22 mouse cellular contexts compared by ENCODE assay signal in the genomic region with DNA sequence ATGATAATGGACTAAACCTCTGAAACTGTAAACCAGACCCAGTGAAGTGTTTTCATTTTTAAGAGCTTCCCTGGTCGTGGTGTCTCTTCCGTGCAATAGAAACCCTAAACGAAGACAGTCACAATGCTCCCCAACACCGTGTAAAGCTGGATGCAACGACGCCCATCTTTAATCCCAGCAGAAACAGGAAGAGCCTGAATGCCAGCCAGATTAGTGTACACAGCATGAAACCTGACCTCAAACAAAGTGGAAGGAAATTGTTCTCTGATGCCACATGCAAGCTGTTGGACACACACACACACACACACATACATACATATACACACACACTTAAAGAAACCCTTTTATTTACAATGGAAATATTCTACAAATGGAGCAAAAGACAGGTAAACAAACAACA. TPM values are rescaled to one million over a fixed set of nuclear protein-coding genes. Genes with fewer than 3 reads are reported as not detected.
A peak's percentile ranks its signal among the peaks of the same experiment; 100 is the strongest.
DNase-seq lines count a peak whose midpoint lies in the region; ATAC-seq and TF ChIP-seq lines count a peak whose summit lies in the region.
"Had no signal": no experiment of that assay in that cellular context is flagged by ENCODE, and none has a peak within 500 bp of the region (broad histone marks: within the 10 kb centered on the region; RNA-seq: fewer than 3 reads in every experiment).

No protein-coding gene starts in this region.

- peaks cover 10% of the 10 kb centered on the region for H3K4me1 ChIP-seq in liver, postnatal 0 days (ENCODE audit: insufficient read depth)
- peaks cover 35% of the 10 kb centered on the region for H3K4me1 ChIP-seq in liver, embryonic 12.5 days
- H3K4me1 ChIP-seq: forebrain, embryonic 12.5 days; hindbrain, embryonic 13.5 days had no signal

- ATAC-seq in liver, postnatal 0 days, result no peak
- no peak for ATAC-seq in liver, embryonic 12.5 days
- ATAC-seq in common myeloid progenitor, adult 5-6 weeks (replicated peaks; ENCODE audit: low read depth, poor library complexity, severe bottlenecking), result peak; percentile 67
- ATAC-seq in megakaryocyte, adult 5-6 weeks (ENCODE audit: poor library complexity, severe bottlenecking), result peak; percentile 68
- ATAC-seq in activated CD4-positive, CD25-positive, alpha-beta regulatory T cell, adult 4 months, result no peak
- ATAC-seq in megakaryocyte-erythroid progenitor cell, adult 5-6 weeks (replicated peaks; ENCODE audit: low FRiP score, low TSS enrichment, poor library complexity, severe bottlenecking), result no peak
- ATAC-seq: CD4-positive, CD25-positive, alpha-beta regulatory T cell, adult 4 months; forebrain, embryonic 16.5 days; hindbrain, postnatal 0 days had no signal

- no peak overlapping the region for H3K4me3 ChIP-seq in liver, postnatal 0 days (ENCODE audit: low read depth, low read length)
- no peak overlapping the region for H3K4me3 ChIP-seq in liver, embryonic 12.5 days
- H3K4me3 ChIP-seq: embryonic facial prominence, embryonic 12.5 days; forebrain, embryonic 12.5 days; heart, embryonic 13.5 days; hindbrain, embryonic 13.5 days had no signal

- TF ChIP-seq CTCF in liver, postnatal 0 days (IDR thresholded peaks at IDR 0.05; ENCODE audit: low read depth), result no peak

- TF ChIP-seq EP300 in liver, postnatal 0 days (IDR thresholded peaks at IDR 0.05; ENCODE audit: low read depth), result no peak

- 0 out of 2 replicates have a peak overlapping the region, but pooled peaks have one; percentile 11 for H3K27ac ChIP-seq in liver, postnatal 0 days (ENCODE audit: low read depth)
- no peak overlapping the region for H3K27ac ChIP-seq in liver, embryonic 12.5 days
- H3K27ac ChIP-seq: embryonic facial prominence, embryonic 12.5 days; forebrain, embryonic 12.5 days; heart, embryonic 13.5 days; hindbrain, embryonic 13.5 days; hindbrain, postnatal 0 days had no signal

- no peaks in the 10 kb centered on the region for H3K36me3 ChIP-seq in liver, postnatal 0 days (replicated peaks; ENCODE audit: insufficient read depth, low read length)
- no peaks in the 10 kb centered on the region for H3K36me3 ChIP-seq in liver, embryonic 12.5 days
- H3K36me3 ChIP-seq: embryonic facial prominence, embryonic 12.5 days; forebrain, embryonic 12.5 days; G1E; heart, embryonic 13.5 days; hindbrain, embryonic 13.5 days had no signal

- WGBS in liver, postnatal 0 days (ENCODE audit: insufficient replicate concordance), result 47% methylated on average over 6 of the region's 6 CpGs
- WGBS in liver, embryonic 12.5 days (ENCODE audit: insufficient replicate concordance), result 57% methylated on average over 6 of the region's 6 CpGs

- no peak for DNase-seq in liver, postnatal 0 days
- DNase-seq: adrenal gland, adult 2 months; adrenal gland, postnatal 25 days; B cell, adult 2 months; cerebellum, adult 18-20 months; cerebellum, postnatal 10 days; embryo, embryonic 11 days; gastrocnemius, postnatal 14 days; heart, postnatal 4 days had no signal

- no peaks in the 10 kb centered on the region for H3K27me3 ChIP-seq in liver, postnatal 0 days (ENCODE audit: insufficient read depth, low read length)
- H3K27me3 ChIP-seq in liver, embryonic 12.5 days (replicated peaks), result no peaks in the 10 kb centered on the region
- H3K27me3 ChIP-seq: embryonic facial prominence, embryonic 12.5 days; forebrain, embryonic 12.5 days; heart, embryonic 13.5 days; hindbrain, embryonic 13.5 days had no signal

- H3K9me3 ChIP-seq in liver, postnatal 0 days (ENCODE audit: low read length), result no peaks in the 10 kb centered on the region
- H3K9me3 ChIP-seq in liver, embryonic 12.5 days (replicated peaks), result no peaks in the 10 kb centered on the region
- H3K9me3 ChIP-seq: embryonic facial prominence, embryonic 12.5 days; forebrain, embryonic 12.5 days; G1E; heart, embryonic 13.5 days; hindbrain, embryonic 13.5 days had no signal

- no peak overlapping the region for H3K4me2 ChIP-seq in liver, postnatal 0 days (ENCODE audit: low read depth, low read length)
- H3K4me2 ChIP-seq in liver, embryonic 12.5 days, result no peak overlapping the region
- H3K4me2 ChIP-seq: embryonic facial prominence, embryonic 12.5 days; forebrain, embryonic 12.5 days; heart, embryonic 13.5 days; hindbrain, embryonic 13.5 days had no signal

- H3K9ac ChIP-seq in liver, postnatal 0 days (replicated peaks), result no peak overlapping the region
- H3K9ac ChIP-seq in liver, embryonic 12.5 days, result no peak overlapping the region
- H3K9ac ChIP-seq: embryonic facial prominence, embryonic 12.5 days; forebrain, embryonic 12.5 days; heart, embryonic 13.5 days; hindbrain, embryonic 13.5 days had no signal

RNA-seq across cellular contexts. Expression of gene Ube2f, which starts 19.0 kb away (rescaled TPM):
- polyA plus RNA-seq in liver, postnatal 0 days (2015; fragmentation: Nextera tagmentation; extraction: Ambion mirVana), result 49.1 and 53.0 TPM in 2 replicates
- polyA plus RNA-seq in liver, embryonic 12.5 days (2016; fragmentation: Nextera tagmentation; extraction: Ambion mirVana), result 71.6 and 73.4 TPM in 2 replicates
- 35.2 and 44.8 TPM in 2 replicates for total RNA-seq in common myeloid progenitor, adult 5-6 weeks (2017)
- 94.5 and 117 TPM in 2 replicates for total RNA-seq in megakaryocyte, adult 5-6 weeks (2015)
- 59.1 and 63.1 TPM in 2 replicates for total RNA-seq in megakaryocyte, adult 5-6 weeks (2017)
- 10 to 100 TPM; 74.4 to 95.6 TPM for polyA plus RNA-seq in activated CD4-positive, CD25-positive, alpha-beta regulatory T cell, adult 4 months (2017; shearing (Covaris generic))
- total RNA-seq in megakaryocyte-erythroid progenitor cell, adult 5-6 weeks (2014; fragmentation: Nextera tagmentation), result 69.5 and 73.1 TPM in 2 replicates
- total RNA-seq in megakaryocyte-erythroid progenitor cell, adult 5-6 weeks (2017), result 44.1 and 62.4 TPM in 2 replicates

RNA-seq across cellular contexts. Expression of gene Ramp1, which starts 51.5 kb away (rescaled TPM):
- 9.6 and 10.6 TPM in 2 replicates for polyA plus RNA-seq in liver, postnatal 0 days (2015; fragmentation: Nextera tagmentation; extraction: Ambion mirVana)
- 4.0 and 4.4 TPM in 2 replicates for polyA plus RNA-seq in liver, embryonic 12.5 days (2016; fragmentation: Nextera tagmentation; extraction: Ambion mirVana)
- total RNA-seq in common myeloid progenitor, adult 5-6 weeks (2017), result 89.1 and 108 TPM in 2 replicates
- total RNA-seq in megakaryocyte, adult 5-6 weeks (2015), result 71.1 and 79.5 TPM in 2 replicates
- total RNA-seq in megakaryocyte, adult 5-6 weeks (2017), result 75.2 and 81.4 TPM in 2 replicates
- 10 to 100 TPM; 25.3 to 30.0 TPM for polyA plus RNA-seq in activated CD4-positive, CD25-positive, alpha-beta regulatory T cell, adult 4 months (2017; shearing (Covaris generic))
- 18.7 and 24.7 TPM in 2 replicates for total RNA-seq in megakaryocyte-erythroid progenitor cell, adult 5-6 weeks (2014; fragmentation: Nextera tagmentation)
- total RNA-seq in megakaryocyte-erythroid progenitor cell, adult 5-6 weeks (2017), result 28.4 and 48.3 TPM in 2 replicates

Comparison
In these comparisons a context has a peak if more than half of its experiments do, and no peak if none do; other contexts are left out.
1. ATAC-seq: peak in common myeloid progenitor, adult 5-6 weeks (single experiment) and megakaryocyte, adult 5-6 weeks (single experiment); none in liver, postnatal 0 days (single experiment), liver, embryonic 12.5 days (single experiment), activated CD4-positive, CD25-positive, alpha-beta regulatory T cell, adult 4 months (single experiment) and megakaryocyte-erythroid progenitor cell, adult 5-6 weeks (single experiment).